Mouse (Mus musculus) urinary bladder, postnatal 36 days (tissue): Measurements from ENCODE around the gene Gm12216.
"Not testable (repeated sequence)": the region's sequence is repeated elsewhere in the genome, so short reads cannot be mapped to it uniquely, and the experiment has no call there.

ENCODE experiments used
- DNase-seq, 2 experiments: peaks; one replicate each; pipeline ENCODE4 v3.0.0; 2022; ENCODE audit warnings: low spot score in 2 of 2, mixed read lengths in 1 of 2

Gm12216 gene

DNA sequence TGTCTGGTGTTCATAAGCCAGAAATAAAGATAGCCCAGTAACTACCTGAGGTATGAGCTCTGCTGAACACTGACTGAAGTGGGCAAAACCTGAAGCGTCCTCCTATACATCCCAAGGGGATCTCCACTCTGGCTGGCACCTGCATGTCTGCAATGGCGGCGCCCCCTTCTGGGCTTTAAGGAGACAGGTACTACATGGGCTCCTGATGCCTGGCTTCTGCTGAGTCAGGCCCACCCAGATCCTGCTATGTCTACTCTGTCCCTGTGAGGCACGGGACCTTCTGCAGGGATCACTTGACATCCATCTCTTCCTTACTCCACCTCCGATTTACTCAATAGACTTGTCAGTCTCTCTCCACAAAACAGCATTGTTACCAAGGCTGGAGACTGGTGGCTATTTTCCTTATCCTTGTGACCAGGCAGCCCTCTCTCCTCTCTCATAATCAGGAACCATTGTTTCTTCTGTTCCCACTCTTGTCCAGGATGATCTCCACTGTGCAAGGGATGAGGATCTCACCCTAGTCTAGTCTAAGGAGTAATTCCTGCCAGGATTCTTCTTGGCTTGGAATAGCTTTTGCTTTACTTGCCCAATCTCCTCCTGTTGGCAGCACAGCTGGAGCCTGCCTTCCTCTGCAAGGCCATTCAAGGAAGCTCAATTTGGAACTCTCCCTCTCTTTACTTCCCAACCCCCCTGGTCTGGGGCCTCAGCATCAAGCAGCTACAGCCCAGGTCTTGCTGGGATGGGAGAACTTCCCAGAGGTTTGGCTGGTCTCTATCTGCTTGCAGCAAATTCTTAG lies 15.1 kb upstream of the Gm12216 start:
- DNase-seq, result not testable (repeated sequence)

DNA sequence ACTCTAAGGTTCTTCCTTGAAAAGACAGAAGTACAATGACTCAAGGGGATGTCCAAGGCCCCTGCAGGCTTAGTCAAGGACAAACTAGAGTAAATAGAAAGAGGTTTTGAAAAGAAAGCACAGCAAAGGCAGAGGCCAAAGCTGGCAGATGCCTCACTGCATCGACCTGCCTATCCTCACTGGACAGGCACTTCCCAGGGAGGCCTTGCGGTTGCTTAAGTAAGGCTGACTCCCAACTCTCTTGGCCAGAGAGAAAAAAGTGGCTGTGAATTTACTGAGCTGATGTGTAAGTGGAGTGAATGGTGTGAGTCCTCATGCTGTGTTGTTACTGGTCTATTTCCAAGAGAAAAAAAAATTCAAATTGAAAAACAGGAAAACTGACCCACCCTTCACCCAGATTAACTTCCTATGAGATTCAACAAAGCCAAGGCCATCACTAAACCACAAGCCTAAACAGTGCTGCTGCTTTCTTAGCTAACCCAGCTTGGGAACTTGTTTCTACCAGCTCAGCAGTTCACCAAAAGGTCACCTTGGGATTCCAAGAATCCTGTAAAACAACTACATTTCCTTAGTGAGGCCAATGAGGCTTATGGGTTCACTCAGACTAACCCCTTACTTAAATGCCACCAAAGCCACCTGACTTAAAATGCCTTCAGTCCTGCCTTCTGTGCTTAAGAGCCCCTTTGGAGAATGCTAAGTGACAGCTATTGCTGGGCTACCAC lies 12.9 kb upstream of the Gm12216 start:
- no peak for DNase-seq

DNA sequence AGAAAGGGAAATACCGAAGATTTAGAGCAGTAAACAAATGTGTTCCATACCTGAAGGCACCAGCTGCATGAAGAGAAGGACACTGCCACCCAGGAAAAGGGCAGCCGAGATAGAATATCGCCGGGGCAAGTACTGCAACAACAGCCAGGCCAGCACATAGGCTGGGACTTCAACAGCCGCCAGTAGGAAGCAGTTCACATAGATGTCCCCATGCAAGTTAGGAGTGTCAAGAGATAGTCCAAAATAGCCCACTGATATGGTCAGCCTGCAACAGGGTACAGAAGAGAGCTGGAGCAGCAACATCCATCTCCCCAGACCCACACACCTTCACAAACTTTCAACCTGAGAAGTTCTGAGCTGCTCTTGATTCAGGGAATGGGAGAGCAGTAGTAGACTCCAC lies 10.1 kb upstream of the Gm12216 start:
- DNase-seq, result no peak

DNA sequence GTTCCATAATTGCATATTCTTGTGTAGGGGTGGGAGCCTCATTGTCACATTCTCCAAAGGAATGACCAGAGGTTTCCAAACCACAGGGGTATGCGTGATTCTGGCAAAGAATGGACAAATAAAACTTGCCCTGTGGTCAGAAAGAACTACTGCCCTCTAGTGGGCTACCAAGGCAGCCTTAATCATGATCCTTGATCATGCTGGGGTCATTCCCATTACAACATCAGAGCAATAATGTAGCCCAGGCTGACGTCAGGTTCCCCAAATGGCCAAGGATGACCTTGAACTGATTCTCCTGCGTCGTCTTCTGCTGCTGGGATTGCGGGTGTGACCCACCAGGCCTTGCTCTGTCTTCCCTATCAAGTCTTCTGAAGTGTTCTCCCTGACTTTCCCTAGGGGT lies 9.3 kb upstream of the Gm12216 start:
- DNase-seq, result not testable (repeated sequence)

DNA sequence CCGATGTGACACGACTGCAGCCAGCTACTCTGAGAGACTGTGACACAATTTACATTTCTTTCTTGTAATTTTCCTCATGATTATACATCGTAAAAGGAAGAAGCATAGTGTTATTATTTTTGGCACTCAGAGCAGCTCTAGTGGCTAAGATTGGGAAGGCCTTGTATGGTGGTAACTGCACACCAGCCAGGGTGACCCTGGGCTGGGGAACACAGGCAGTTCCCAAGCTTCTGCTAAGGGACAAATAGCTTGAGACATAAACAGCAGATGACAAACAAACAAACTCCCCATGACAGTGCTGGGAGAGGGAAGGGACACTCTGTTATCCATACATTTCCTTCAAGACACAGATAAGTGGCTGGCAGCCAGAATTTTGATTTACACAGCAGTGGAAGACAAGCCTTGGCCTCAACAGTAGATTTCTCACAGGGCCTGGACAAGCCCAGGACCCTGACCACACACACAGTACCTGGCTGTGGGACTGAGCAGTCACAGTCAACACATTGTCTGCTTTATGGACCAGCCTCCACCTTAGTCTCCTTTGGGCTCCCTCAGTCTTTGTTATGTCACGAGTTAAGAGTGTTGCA lies 5.8 kb upstream of the Gm12216 start:
- not testable (repeated sequence) for DNase-seq

DNA sequence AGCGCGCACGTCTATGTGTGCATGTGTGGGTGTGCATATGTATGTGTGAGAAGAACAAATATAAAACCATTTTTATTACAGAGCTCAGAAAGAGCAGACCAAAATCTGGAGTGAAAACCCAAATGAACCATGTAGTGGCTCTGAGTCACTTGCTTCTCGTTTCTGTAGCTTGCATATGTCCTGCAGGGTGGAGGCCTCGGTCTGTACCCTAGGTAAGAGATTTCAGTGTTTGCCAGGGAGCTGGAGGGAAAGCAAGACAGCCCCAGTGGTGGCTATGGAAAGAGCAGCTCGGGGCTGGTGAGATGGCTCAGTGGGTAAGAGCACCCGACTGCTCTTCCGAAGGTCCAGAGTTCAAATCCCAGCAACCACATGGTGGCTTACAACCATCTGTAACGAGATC lies 1.9 kb upstream of the Gm12216 start:
- not testable (repeated sequence) for DNase-seq

DNA sequence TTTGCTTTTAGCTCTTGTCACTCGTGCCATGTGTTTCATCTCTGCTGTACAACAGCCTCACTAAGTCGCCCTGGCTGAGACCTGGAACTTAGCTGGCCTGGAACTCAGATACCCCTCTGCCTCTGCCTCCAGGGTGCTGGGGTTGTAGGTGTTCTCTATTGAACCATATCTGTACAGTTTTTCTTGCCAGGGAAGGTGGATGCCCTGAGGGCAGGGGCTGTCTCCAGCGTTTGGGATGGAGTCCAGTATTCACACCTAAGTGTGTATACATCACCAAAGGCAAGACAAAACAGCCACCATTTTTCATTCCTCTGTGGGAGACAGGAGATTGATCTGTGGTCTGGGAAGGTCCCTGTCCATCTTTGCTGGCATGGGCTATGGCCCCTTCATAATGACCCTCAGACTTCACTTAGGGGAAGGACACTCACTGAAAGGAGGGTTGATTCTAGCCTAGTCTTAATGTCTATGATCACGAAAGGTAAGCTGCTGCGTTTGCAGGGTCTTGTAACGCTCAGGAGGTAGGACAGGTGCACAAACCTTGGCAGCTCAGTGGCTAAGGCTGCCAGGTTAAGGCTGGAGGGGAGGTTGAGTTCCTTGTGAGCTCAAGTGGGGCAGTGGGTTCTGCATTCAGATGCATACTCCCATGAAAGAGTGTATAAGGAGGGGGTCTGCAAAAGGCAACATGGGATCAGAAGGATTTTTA lies 847 bp downstream of the Gm12216 start:
- no peak for DNase-seq

DNA sequence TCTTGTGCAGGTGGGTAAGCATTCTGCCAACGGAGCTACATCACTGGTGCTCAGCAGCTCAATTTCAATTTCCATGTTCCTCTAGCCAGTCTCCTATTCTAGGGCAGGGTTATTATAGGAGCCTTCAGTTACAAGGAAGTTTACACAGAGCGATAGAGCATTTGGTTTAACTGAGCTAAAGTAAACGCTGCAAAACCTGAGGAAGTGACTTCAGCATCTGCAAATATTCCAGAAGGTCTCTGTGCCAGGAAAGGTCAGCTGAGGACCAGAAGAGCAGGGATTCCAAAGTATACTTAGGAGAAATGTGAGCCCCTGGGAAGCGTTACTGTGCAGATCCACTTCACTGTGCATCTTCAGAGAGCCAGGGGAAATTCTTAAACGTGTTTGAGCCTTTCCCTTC lies 5.4 kb downstream of the Gm12216 start:
- no peak for DNase-seq

DNA sequence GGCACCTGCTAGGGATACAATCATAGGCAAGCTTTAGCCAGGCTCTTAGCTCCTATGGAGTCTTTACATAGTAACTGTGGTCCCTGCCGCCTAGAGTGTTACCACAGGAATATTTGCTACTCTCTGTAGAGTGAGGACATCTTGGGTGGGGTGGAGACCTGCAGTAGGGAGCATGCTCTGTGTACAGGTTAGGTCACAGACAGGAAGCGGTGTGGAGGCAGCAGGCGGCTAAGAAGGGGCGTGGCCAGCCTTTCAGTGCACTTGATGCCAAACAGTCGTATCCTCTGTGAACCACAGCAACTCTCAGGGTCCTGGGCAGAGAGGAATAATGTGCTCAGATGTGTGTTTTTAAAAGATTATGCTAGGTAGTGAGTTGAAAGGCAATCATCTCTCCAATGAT lies 7.3 kb downstream of the Gm12216 start:
- no peak for DNase-seq

DNA sequence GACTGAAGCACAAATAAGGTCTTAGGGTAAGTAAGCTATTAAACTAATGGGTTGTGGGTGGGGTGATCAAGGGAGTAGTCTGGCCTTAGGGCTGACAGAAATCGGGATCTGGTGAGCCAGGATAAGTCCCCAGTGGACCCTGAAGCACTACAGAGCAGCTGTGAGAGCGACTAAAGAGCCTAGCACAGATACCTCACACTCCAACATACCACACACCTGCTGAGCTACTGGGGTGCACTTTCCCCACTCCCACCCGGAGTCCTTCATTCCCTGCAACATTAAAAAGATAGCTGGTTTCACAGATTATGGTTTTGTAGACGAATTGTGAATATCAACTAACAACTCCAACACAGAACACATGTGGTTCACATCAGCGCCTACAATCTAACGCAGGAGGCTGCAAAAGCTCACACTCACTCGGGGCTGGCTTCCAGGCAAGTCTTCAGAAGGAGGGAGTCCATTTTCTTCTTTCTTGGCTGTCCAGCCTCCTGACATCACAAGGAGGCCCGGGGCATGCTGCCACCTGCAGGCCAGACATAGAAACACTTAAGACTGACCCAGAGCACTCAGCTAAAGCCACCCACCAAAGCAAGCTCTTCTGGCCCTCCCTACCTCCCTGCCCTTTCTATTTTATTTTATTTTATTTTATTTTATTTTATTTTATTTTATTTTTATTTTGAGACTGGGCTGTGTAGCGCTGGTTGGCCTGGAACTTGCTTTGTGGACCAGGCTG lies 9.3 kb downstream of the Gm12216 start:
- DNase-seq, result peak; percentile 75 to 85

DNA sequence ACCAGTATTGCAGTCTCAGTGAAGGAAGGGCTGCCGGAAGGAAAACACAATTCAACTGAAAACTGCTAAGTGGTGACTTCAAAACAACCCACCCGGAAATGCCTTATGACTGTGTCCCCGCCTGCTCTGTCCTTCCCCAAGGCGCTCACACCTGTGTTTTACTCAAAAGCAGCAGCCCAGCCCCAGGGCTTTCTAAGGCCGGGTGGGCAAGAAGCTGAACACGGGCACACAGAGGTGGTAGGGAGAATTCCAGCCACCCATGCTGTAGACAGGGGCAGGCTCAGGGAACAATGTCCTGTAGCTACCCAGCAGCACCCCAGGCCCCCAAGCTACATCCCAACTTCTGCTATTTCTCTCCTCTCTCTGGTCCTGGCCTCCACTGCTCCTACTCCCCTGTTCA lies 13.4 kb downstream of the Gm12216 start:
- no peak for DNase-seq

DNA sequence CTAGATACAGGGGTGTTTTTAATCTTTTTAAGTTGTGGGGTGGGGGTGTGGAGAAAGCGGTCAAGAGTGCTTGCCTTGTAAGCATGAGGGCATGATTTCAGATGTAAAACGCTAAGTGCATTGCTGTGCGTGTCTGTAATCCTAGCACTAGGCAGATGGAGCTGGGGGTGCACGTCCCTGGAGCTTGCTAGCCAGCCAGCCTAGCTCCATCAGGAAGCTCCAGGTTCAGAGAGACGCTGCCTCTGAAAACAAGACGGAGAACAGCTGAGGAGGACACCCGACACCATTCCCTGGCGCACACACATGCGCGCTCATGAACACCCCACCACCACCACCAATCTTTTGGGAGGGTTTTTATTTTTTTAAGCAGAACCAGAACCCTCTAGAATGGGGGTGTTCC lies 15.9 kb downstream of the Gm12216 start:
- DNase-seq, result no peak

DNA sequence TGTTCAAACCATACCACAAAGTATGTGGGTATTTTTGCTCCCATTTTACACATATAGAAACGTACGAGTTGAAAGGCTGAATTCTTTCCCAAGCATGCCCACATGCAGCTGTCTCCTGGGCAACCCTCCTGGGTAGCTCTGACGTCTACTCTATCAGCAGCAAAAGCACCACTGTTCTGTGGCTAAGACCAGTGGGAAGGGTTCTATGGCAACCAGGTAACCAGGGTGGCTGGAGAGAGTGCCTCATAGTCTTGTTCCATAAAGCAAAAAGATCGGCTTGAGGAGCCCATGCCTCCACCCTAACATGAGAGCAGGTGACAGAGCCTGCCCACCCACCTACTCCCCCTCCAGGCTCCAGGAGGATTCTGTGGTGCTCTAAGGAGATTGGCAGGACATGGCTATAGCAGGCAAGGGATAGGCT lies 16.9 kb downstream of the Gm12216 start:
- DNase-seq, result no peak

DNA sequence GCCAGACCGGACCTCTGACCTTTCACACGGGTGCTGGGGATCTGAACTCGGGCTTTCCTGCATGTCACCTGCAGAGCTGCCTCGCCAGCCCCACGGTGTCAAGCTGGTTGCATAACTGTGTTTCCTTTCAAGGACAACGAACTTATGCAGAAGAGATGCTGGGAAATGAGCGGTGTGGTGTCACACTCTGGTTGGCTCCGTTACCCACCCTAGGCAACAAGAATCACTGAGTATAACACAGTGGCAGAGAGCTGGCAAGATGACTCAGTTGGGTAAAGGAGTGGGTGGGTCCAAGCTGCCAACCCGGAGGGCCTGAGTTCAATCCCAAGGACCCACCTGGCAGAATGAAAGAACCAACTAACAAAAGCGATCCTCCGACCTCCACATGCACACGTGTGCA lies 17.5 kb downstream of the Gm12216 start:
- DNase-seq, result no peak

DNA sequence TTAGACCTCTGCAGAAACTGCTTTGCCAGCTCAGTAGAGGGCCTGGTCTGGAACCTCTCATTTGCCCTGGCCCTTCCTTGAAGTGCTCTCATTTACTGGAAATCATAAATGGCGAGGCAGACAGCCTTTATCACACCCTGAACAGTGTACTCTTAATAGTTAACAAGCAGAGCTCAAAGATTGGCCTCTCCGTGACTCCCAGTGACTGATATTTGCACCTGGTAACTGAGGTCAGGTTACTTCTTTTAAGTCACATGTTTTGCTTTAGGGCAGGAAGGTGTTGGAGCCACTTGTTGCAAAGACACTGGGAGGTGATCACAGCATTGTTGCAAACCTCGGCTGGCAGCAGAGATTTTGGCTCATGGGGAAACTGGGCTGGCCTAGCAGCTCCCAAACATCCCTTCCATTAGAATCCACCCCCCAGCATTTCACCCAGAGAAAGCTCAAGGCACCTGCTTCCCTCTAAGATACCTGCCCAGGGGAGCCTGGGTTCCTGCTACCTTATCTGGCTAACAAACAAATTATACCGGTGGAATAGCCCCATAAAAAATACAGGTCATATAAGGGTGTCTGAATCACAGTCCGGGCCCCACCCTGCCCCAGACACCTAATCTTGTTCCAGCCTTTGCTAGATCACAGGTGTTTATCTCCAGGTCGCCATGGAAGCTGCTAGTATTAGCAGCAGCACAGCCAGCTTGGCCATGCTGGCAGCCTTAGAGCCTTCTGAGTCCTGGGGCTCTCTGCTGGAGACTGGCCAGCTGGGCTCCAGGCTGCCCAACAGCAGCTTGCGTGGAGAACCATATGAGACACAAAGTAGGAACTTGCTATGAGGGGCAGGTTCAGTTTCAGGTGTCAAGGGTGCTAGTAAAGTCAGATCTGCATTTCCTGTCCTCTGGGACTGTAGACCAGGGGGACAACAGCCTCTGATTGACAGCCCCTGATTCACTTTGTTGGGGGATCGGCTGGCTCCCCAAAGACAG lies 19.1 kb downstream of the Gm12216 start:
- peak in 1 of 2 experiments; percentile 23 for DNase-seq

DNA sequence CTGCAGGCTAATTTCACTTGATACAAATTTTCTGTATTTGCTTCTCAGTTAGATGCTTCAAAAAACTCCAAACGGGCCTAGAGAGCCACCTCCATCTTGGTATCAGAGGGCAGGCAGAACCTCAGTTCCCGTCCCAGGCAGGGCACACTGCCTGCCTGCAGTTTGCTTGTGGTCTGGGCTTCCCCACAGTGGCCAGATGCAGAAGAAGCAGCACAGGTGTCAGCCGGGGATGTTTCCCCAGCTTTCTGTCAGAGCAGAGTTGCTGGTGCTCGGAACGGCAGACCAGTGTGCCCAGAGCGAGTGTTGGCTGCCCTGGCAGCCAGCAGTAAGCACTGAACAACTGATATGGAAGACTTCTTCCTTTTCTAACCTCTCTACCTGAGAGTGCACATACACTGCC lies 19.9 kb downstream of the Gm12216 start:
- DNase-seq, result no peak

DNA sequence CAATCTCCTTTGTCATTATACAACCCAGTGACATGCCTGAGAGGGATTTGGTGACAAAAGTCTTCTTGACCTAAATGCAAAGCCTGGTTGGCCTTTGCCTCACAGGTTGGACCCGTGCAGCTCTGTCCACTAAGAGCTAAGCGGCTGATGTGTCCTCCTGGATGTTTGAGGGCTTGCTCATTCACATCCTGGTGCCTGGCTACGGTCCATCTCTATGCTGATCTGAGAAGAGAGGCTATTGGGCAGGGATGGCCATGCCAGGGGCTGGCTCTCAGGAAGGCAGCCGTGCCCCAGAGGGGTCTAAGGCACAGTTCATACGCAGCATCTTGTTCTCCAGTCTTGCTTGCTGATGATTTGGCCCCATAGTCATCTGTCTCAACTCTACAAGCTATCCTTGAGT lies 21.3 kb downstream of the Gm12216 start:
- DNase-seq, result no peak

DNA sequence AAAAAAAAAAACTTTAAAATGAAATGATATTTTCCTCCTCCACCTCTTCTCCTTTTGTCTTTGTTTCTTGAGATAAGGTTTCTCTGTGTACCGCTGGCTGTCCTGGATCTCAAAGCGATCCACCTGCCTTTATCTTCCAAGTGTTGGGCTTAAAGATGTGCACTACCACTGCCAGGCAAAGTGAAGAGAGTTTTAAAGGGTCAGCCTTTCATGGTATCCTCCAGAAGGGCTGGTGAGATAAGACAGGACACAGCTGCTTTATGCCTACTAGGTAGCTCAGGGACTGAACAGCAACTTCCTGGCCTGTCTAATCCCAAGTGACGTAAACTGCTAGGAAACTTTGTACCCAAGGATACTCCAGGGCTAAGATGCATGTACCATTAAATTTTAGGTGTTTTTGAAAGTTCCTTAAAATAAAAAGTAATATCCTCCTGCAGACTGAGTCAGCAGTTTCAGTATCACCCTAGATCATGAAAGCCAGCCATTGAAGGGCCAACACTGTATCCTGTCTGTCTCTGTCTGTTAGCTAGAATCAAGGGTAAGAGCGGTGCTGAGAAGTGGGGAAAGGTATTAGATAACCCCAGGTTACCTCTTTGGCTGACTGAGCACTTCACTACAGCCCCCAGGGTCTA lies 23.6 kb downstream of the Gm12216 start:
- DNase-seq, result no peak

DNA sequence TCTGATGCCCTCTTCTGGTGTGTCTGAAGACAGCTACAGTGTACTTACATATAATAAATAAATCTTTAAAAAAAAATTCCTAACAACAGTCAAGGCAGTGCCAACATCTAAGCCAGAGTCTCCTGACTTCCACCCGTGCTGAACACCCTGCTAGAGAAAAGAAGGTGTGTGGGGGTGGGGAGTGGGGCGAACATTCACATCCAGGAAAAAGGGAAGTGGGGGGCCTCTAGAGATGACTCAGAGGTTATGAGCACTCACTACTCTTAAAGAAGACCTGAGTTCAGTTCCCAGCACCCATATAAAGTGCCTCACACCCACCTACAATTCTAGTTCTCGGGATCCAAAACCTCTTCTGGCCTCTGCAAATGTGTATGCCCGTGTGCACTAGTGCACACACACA lies 33.6 kb downstream of the Gm12216 start:
- DNase-seq, result no peak

DNA sequence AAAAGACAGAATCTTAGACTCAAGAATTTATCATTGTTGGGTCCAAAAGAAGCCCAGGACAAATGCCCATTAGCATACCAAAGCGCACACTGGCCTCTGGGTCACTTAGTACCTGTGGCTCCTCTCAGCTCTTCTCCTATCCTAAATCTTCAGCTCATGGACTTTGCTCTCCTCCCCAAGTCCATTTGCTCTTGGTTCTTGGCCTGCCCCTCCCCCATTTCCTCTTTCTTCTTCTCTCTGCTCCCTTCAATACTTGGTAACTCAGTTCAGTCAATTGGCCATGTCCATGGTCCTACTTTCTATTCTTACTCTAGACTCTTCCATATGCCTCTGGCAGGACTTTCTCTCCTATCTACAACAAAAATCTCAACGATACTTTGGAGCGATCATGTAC lies 37.1 kb downstream of the Gm12216 start:
- DNase-seq, result no peak
